Mouse (Mus musculus) embryo, embryonic 11.5 days (tissue): ENCODE measurements around the gene Ttc24.

Experiments used
- DNase-seq: peaks from one replicate; pipeline ENCODE4 v3.0.0-alpha.2; 2012; ENCODE audit warnings: low read depth, low spot score

Ttc24 gene

GRCm38 (mm10) chr3:88081345-88082223 is 3.5 kb upstream of the Ttc24 start, which contains the start of gene Iqgap3:
Iqgap3 (plus strand) TSS chr3:88081971.
- peak; percentile 80 for DNase-seq

- DNase-seq = no peak
Measured at GRCm38 (mm10) chr3:88077441-88077840, 663 bp downstream of the Ttc24 start.

- DNase-seq = no peak
Measured at GRCm38 (mm10) chr3:88074766-88075165, 3.3 kb downstream of the Ttc24 start.

GRCm38 (mm10) chr3:88074351-88074750 is 3.8 kb downstream of the Ttc24 start:
- DNase-seq = no peak

- DNase-seq = no peak
Measured at GRCm38 (mm10) chr3:88073631-88074030, 4.5 kb downstream of the Ttc24 start.

GRCm38 (mm10) chr3:88071783-88072182 is 6.3 kb downstream of the Ttc24 start:
- DNase-seq = peak; percentile 64

- DNase-seq = no peak
Measured at GRCm38 (mm10) chr3:88068386-88068785, 9.7 kb downstream of the Ttc24 start.

GRCm38 (mm10) chr3:88057902-88058696 is 20.0 kb downstream of the Ttc24 start, which contains the start of gene Naxe:
Naxe (minus strand) TSS chr3:88058495.
- DNase-seq = peak; percentile 90

DNA sequence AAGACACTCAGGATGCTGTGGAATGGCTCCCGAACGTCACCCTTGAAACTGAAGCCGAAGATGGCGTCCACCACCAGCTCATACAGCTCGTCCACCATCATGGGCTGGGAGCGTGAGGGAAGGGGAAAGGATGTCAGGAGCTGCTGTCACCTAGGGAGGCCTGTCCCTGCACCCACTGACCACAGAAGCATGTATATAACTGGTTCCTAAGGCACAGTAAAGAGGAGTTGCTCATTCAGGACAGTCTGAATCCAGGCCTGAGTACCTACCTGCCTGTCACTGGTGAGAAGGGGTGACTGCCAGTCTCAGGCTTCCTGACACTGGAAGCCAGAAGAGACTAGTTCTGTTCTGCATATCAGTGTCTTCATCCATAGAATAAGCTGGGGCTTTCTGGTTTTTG is 21.1 kb downstream of the Ttc24 start:
- DNase-seq = no peak

GRCm38 (mm10) chr3:88049532-88049931 is 28.6 kb downstream of the Ttc24 start:
- no peak for DNase-seq

- DNase-seq = peak; percentile 91
Measured at GRCm38 (mm10) chr3:88042661-88043421, 35.3 kb downstream of the Ttc24 start, which contains the start of gene Gpatch4. Gpatch4 (plus strand) TSS chr3:88043108.

- no peak for DNase-seq
Measured at GRCm38 (mm10) chr3:88035561-88036293, 42.4 kb downstream of the Ttc24 start.

- no peak for DNase-seq
Measured at GRCm38 (mm10) chr3:88033506-88033905, 44.6 kb downstream of the Ttc24 start.

GRCm38 (mm10) chr3:88030608-88031395 is 47.3 kb downstream of the Ttc24 start:
- DNase-seq = no peak

DNA sequence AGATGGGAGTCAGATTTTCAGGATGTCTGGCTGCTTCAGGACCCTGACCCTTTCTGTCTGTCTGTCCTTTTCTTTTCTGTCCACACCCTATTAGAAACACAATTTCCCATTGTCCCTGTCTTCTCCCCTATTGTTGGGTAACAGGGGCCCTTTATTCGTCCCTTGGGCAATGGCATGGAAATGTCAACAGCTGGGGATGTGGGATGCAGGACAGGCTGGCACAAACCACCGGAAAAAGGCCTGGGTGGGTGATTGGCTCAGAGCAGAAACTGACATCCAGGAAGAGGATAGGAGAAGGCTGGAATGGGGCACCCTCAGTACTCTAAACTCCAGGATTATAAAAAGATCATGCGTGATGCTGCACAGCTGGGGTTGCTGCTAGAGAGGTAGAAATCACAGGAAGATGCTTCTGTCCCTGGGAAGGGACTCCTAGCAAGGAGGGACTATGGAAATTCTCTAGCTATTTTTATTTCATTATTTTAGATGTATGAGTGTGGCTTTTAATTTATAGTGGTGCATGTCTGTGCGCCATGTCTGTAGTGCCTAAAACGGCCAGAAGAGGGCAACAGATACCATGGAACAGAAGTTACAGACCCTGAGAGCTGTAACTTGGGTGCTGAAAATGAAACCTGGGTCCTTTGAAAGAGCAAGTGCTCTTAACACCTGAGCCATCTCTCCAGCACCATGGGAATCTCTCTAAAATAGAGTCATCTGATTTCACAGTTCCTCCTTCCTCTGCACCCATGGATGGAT is 50.5 kb downstream of the Ttc24 start, which contains the start of gene Hapln2:
Gene Hapln2 (minus strand): TSS at position 150 of the 753 bp plus-strand sequence.
- DNase-seq = no peak

DNA sequence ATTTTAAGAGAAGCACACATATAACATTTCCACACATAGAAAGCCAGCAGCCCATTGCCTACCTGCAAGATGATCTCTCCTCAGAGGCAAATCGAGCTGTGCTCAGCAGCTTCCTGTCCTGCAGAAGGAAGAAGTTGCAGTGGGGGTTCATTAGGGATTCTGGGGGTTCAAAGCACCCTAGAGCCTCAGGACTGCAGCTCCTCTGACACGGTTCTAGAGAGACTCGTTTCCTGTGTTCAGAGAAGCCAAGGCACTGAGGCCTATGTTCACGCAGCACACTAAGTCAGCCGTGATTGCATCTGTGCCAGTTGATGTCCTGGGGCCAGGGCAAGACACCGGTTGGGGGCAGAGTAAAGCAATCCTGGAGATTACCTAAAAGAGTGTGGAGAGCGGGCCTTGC is 51.3 kb downstream of the Ttc24 start:
- no peak for DNase-seq

GRCm38 (mm10) chr3:88023192-88024074 is 54.7 kb downstream of the Ttc24 start:
- no peak for DNase-seq
